Mouse (Mus musculus): ENCODE measurements around the gene Wdr5b. TPM values are rescaled to one million over a fixed set of nuclear protein-coding genes. Genes with fewer than 3 reads are reported as not detected.

The Wdr5b gene
- total and polyA plus RNA-seq, 3 experiments: 5.4 to 7.4 (median 5.9) TPM

DNA sequence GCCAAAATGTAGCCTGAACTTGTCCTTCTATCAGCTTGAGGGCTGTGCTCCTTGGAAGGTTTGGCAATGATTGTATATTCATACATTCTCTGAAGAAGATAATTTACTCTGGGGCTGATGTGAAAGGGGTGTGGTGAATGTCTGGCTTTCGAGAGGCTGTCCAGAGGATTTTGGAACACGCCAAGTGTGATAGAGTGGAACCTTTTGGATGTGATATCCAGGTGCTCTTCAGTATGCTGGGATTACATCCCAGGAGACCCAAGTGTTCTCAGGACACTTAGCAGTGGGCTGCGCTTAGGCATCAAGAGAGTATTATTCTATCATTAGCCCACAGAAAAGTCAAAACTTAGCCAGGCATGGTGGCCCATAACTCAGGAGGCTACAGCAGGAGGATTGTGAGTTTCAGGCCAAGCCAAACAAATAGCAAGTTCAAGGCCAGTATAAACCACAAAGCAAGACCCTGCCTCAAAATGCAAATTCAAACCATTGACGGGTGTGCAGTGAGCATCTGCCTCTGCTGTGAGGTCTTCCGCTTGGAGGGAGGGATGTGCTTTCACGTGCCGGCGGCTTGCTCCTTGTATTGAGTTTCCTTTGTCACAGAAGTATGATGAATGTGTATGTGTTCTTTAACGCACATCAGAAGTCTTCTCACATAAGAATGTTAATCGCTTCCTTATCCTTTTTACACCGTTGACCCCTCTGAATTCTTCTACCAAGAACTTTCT is 50.0 kb downstream of the Wdr5b start (continued):
- no peak for TF ChIP-seq TBP (conservative IDR thresholded peaks at IDR 0.05; ENCODE audit: low read depth, low read length)

Other genes with a start within 250 kb of the Wdr5b start
- 5.5 and 6.0 TPM in 2 replicates for gene Parp14, start 169.6 kb upstream of the Wdr5b start, total RNA-seq (2012; rRNA removed)
- 3.5 and 3.9 TPM in 2 replicates for gene Parp14, start 169.6 kb upstream of the Wdr5b start, total RNA-seq (2014; rRNA removed)
- gene Parp14, start 169.6 kb upstream of the Wdr5b start, polyA plus RNA-seq (2012; ENCODE audit: insufficient read length, low read depth): 5.9 and 6.4 TPM in 2 replicates
- 26.1 and 30.3 TPM in 2 replicates for gene Parp9, start 102.7 kb upstream of the Wdr5b start, total RNA-seq (2012; rRNA removed)
- 53.1 and 56.9 TPM in 2 replicates for gene Parp9, start 102.7 kb upstream of the Wdr5b start, total RNA-seq (2014; rRNA removed)
- gene Parp9, start 102.7 kb upstream of the Wdr5b start, polyA plus RNA-seq (2012; ENCODE audit: insufficient read length, low read depth): 33.2 and 34.3 TPM in 2 replicates
- 10.7 and 14.4 TPM in 2 replicates for gene Dtx3l, start 102.0 kb upstream of the Wdr5b start, total RNA-seq (2012; rRNA removed)
- 20.4 and 21.1 TPM in 2 replicates for gene Dtx3l, start 102.0 kb upstream of the Wdr5b start, total RNA-seq (2014; rRNA removed)
- 12.8 and 17.4 TPM in 2 replicates for gene Dtx3l, start 102.0 kb upstream of the Wdr5b start, polyA plus RNA-seq (2012; ENCODE audit: insufficient read length, low read depth)
- 22.1 and 29.8 TPM in 2 replicates for gene Kpna1, start 62.4 kb upstream of the Wdr5b start, total RNA-seq (2012; rRNA removed)
- 57.9 and 66.6 TPM in 2 replicates for gene Kpna1, start 62.4 kb upstream of the Wdr5b start, total RNA-seq (2014; rRNA removed)
- gene Kpna1, start 62.4 kb upstream of the Wdr5b start, polyA plus RNA-seq (2012; ENCODE audit: insufficient read length, low read depth): 63.9 and 74.1 TPM in 2 replicates
- gene Fam162a, start 30.4 kb downstream of the Wdr5b start, total RNA-seq (2012; rRNA removed): 208 and 419 TPM in 2 replicates
- gene Fam162a, start 30.4 kb downstream of the Wdr5b start, total RNA-seq (2014; rRNA removed): 358 and 369 TPM in 2 replicates
- 172 and 204 TPM in 2 replicates for gene Fam162a, start 30.4 kb downstream of the Wdr5b start, polyA plus RNA-seq (2012; ENCODE audit: insufficient read length, low read depth)
- gene Ccdc58, start 30.5 kb downstream of the Wdr5b start, total RNA-seq (2012; rRNA removed): 274 and 280 TPM in 2 replicates
- 545 and 591 TPM in 2 replicates for gene Ccdc58, start 30.5 kb downstream of the Wdr5b start, total RNA-seq (2014; rRNA removed)
- 188 and 214 TPM in 2 replicates for gene Ccdc58, start 30.5 kb downstream of the Wdr5b start, polyA plus RNA-seq (2012; ENCODE audit: insufficient read length, low read depth)
- gene Csta1, start 90.1 kb downstream of the Wdr5b start, total RNA-seq (2012; rRNA removed): not detected in 2 replicates
- not detected in 2 replicates for gene Csta1, start 90.1 kb downstream of the Wdr5b start, total RNA-seq (2014; rRNA removed)
- gene Csta1, start 90.1 kb downstream of the Wdr5b start, polyA plus RNA-seq (2012; ENCODE audit: insufficient read length, low read depth): not detected in 2 replicates
- gene Stfa2l1, start 115.6 kb downstream of the Wdr5b start, total RNA-seq (2012; rRNA removed): not detected in 2 replicates
- gene Stfa2l1, start 115.6 kb downstream of the Wdr5b start, total RNA-seq (2014; rRNA removed): not detected in 2 replicates
- not detected in 2 replicates for gene Stfa2l1, start 115.6 kb downstream of the Wdr5b start, polyA plus RNA-seq (2012; ENCODE audit: insufficient read length, low read depth)
- not detected in 2 replicates for gene Gm5483, start 143.0 kb downstream of the Wdr5b start, total RNA-seq (2012; rRNA removed)
- gene Gm5483, start 143.0 kb downstream of the Wdr5b start, total RNA-seq (2014; rRNA removed): 1.0 TPM in 1 of 2 replicates, not detected in the other
- gene Gm5483, start 143.0 kb downstream of the Wdr5b start, polyA plus RNA-seq (2012; ENCODE audit: insufficient read length, low read depth): 0.29 and 0.47 TPM in 2 replicates
- gene Gm5416, start 169.2 kb downstream of the Wdr5b start, total RNA-seq (2012; rRNA removed): not detected in 2 replicates
- gene Gm5416, start 169.2 kb downstream of the Wdr5b start, total RNA-seq (2014; rRNA removed): not detected in 2 replicates
- gene Gm5416, start 169.2 kb downstream of the Wdr5b start, polyA plus RNA-seq (2012; ENCODE audit: insufficient read length, low read depth): not detected in 2 replicates
- 15.6 and 20.9 TPM in 2 replicates for gene 2010005H15Rik, start 180.3 kb downstream of the Wdr5b start, total RNA-seq (2012; rRNA removed)
- gene 2010005H15Rik, start 180.3 kb downstream of the Wdr5b start, total RNA-seq (2014; rRNA removed): 71.5 and 84.2 TPM in 2 replicates
- 43.1 and 54.7 TPM in 2 replicates for gene 2010005H15Rik, start 180.3 kb downstream of the Wdr5b start, polyA plus RNA-seq (2012; ENCODE audit: insufficient read length, low read depth)
- gene Stfa1, start 235.8 kb downstream of the Wdr5b start, total RNA-seq (2012; rRNA removed): not detected in 2 replicates
- 0.79 and 1.3 TPM in 2 replicates for gene Stfa1, start 235.8 kb downstream of the Wdr5b start, total RNA-seq (2014; rRNA removed)
- gene Stfa1, start 235.8 kb downstream of the Wdr5b start, polyA plus RNA-seq (2012; ENCODE audit: insufficient read length, low read depth): 0.68 and 1.0 TPM in 2 replicates

Measured in CH12.LX (cell line).